Mouse (Mus musculus): ENCODE measurements around the gene Gm17617. TPM values are rescaled to one million over a fixed set of nuclear protein-coding genes. Genes with fewer than 3 reads are reported as not detected.

Gene Gm17617
- total and polyA plus RNA-seq, 2 experiments from 2014 or later = not detected

- Histone ChIP-seq H3K27ac (ENCODE audit: low read depth) (0 out of 2 replicates have a peak overlapping the region, but pooled peaks have one; percentile 32), H3K9me3 (replicated peaks; ENCODE audit: control insufficient read depth, low read length) (no peaks in the 10 kb centered on the region), H3K9ac (replicated peaks; ENCODE audit: low read depth, low read length) (no peak overlapping the region), H3K4me2 (ENCODE audit: low read depth, low read length) (no peak overlapping the region), H3K27me3 (ENCODE audit: control insufficient read depth, insufficient read depth, low read length) (no peaks in the 10 kb centered on the region), H3K4me1 (ENCODE audit: control insufficient read depth, insufficient read depth) (no peaks in the 10 kb centered on the region), H3K4me3 (ENCODE audit: low read depth, low read length) (no peak overlapping the region), H3K36me3 (replicated peaks; ENCODE audit: control insufficient read depth, insufficient read depth, low read length) (peaks cover 35% of the 10 kb centered on the region)
- peak; percentile 77 for DNase-seq (ENCODE audit: low spot score)
- TF ChIP-seq EP300 (IDR thresholded peaks at IDR 0.05; ENCODE audit: low read depth) = no peak
- TF ChIP-seq CTCF (IDR thresholded peaks at IDR 0.05; ENCODE audit: low read depth) = peak; percentile 58
- 7% methylated on average over 5 of the region's 5 CpGs for WGBS
- ATAC-seq (ENCODE audit: insufficient read depth, low read depth) = peak; percentile 86
Observed at GRCm38 (mm10) chr13:55135382-55135781, 2.0 kb upstream of the Gm17617 start.

DNA sequence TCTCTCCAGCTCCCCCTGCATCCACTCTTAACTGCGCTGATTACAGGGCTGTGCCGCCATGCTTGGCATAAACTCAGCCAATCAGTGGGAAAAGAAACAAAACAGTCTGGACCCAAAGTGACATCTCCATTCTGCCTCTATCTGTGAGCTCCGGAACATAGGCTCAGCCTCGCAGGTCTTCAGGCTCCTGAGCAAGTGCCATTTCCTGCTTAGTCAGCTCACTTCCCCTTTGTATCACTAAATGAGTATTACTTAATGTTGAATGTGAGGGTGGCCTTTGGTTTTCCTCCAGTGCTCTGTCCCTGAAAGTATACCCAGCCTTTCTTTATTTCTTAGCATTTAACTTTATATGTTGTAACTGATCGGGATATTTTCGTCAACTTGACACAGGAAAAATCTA, 8.4 kb downstream of the Gm17617 start:
- Histone ChIP-seq H3K9ac (replicated peaks; ENCODE audit: low read depth, low read length) (no peak overlapping the region), H3K4me1 (ENCODE audit: control insufficient read depth, insufficient read depth) (no peaks in the 10 kb centered on the region), H3K4me3 (ENCODE audit: low read depth, low read length) (no peak overlapping the region), H3K27ac (ENCODE audit: low read depth) (no peak overlapping the region), H3K27me3 (ENCODE audit: control insufficient read depth, insufficient read depth, low read length) (no peaks in the 10 kb centered on the region), H3K4me2 (ENCODE audit: low read depth, low read length) (no peak overlapping the region), H3K9me3 (replicated peaks; ENCODE audit: control insufficient read depth, low read length) (no peaks in the 10 kb centered on the region), H3K36me3 (replicated peaks; ENCODE audit: control insufficient read depth, insufficient read depth, low read length) (peaks cover 83% of the 10 kb centered on the region)
- no peak for TF ChIP-seq EP300 (IDR thresholded peaks at IDR 0.05; ENCODE audit: low read depth)
- TF ChIP-seq CTCF (IDR thresholded peaks at IDR 0.05; ENCODE audit: low read depth) = no peak
- WGBS = 87% methylated on average over 6 of the region's 6 CpGs
- DNase-seq (ENCODE audit: low spot score) (no peak), ATAC-seq (ENCODE audit: insufficient read depth, low read depth) (no peak)

GRCm38 (mm10) chr13:55114375-55114774, 19.0 kb downstream of the Gm17617 start:
- H3K27ac ChIP-seq (ENCODE audit: low read depth) = no peak overlapping the region
- WGBS = 67% methylated on average over 6 of the region's 6 CpGs
- H3K9ac ChIP-seq (replicated peaks; ENCODE audit: low read depth, low read length) = no peak overlapping the region
- no peak for ATAC-seq (ENCODE audit: insufficient read depth, low read depth)
- H3K9me3 ChIP-seq (replicated peaks; ENCODE audit: control insufficient read depth, low read length) = no peaks in the 10 kb centered on the region
- peaks cover 67% of the 10 kb centered on the region for H3K36me3 ChIP-seq (replicated peaks; ENCODE audit: control insufficient read depth, insufficient read depth, low read length)
- no peaks in the 10 kb centered on the region for H3K4me1 ChIP-seq (ENCODE audit: control insufficient read depth, insufficient read depth)
- no peak overlapping the region for H3K4me2 ChIP-seq (ENCODE audit: low read depth, low read length)
- no peak for TF ChIP-seq CTCF (IDR thresholded peaks at IDR 0.05; ENCODE audit: low read depth)
- TF ChIP-seq EP300 (IDR thresholded peaks at IDR 0.05; ENCODE audit: low read depth) = no peak
- H3K27me3 ChIP-seq (ENCODE audit: control insufficient read depth, insufficient read depth, low read length) = no peaks in the 10 kb centered on the region
- H3K4me3 ChIP-seq (ENCODE audit: low read depth, low read length) = no peak overlapping the region
- DNase-seq (ENCODE audit: low spot score) = no peak

DNA sequence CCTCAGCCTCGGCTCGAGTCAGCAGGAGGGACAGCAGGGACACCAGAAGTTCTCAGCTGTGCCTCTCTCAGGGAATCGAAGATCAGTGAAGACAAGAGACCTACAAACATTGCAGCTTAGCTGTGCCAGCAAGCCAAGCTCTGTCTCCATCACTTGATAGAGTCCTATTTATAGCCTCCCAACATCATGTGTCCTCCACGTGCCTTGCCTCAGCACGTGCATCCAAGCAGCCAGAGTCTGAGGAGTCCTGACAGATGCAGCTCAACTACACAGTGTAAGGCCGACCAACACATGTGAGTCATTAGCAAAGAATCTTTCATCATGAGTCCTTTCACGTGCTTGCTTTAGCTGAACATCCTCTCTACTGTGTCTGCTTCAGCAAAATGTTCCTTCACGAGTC, 25.7 kb downstream of the Gm17617 start:
- Histone ChIP-seq H3K27ac (ENCODE audit: low read depth) (peak overlapping the region; percentile 92), H3K4me1 (ENCODE audit: control insufficient read depth, insufficient read depth) (peaks cover 18% of the 10 kb centered on the region), H3K4me2 (ENCODE audit: low read depth, low read length) (no peak overlapping the region; the same call in 1 of the 2 replicates), H3K9me3 (replicated peaks; ENCODE audit: control insufficient read depth, low read length) (no peaks in the 10 kb centered on the region), H3K9ac (replicated peaks; ENCODE audit: low read depth, low read length) (no peak overlapping the region; the same call in 1 of the 2 replicates), H3K27me3 (ENCODE audit: control insufficient read depth, insufficient read depth, low read length) (no peaks in the 10 kb centered on the region), H3K36me3 (replicated peaks; ENCODE audit: control insufficient read depth, insufficient read depth, low read length) (peaks cover 12% of the 10 kb centered on the region; the same call in 1 of the 2 replicates), H3K4me3 (ENCODE audit: low read depth, low read length) (no peak overlapping the region)
- DNase-seq (ENCODE audit: low spot score) (peak; percentile 78), ATAC-seq (ENCODE audit: insufficient read depth, low read depth) (peak; percentile 82)
- no peak for TF ChIP-seq CTCF (IDR thresholded peaks at IDR 0.05; ENCODE audit: low read depth)
- peak; percentile 93 for TF ChIP-seq EP300 (IDR thresholded peaks at IDR 0.05; ENCODE audit: low read depth)
- 25% methylated on average over 8 of the region's 8 CpGs for whole genome bisulfite sequencing

DNA sequence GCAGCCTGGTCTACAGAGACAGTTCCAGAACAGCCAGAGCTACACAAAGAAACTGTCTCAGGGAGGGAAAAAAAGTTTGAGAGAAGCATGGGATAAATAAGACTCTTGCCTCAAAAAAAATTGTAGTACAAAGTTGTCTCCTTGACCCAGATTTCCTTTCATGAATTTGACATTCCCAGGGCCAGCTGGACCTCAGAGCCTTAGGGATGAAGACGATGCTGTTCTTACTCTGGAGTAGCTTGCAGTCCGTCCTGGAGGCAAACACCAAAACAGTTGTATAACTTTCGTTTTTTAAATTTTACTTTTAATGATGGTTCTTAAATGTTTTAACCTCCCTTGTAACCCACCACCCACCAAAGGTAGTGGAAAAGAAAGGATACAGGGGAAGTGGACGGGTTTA, 26.2 kb downstream of the Gm17617 start:
- no peak for TF ChIP-seq CTCF (IDR thresholded peaks at IDR 0.05; ENCODE audit: low read depth)
- TF ChIP-seq EP300 (IDR thresholded peaks at IDR 0.05; ENCODE audit: low read depth) = no peak
- Histone ChIP-seq H3K9me3 (replicated peaks; ENCODE audit: control insufficient read depth, low read length) (no peaks in the 10 kb centered on the region), H3K4me2 (ENCODE audit: low read depth, low read length) (no peak overlapping the region; the same call in 1 of the 2 replicates), H3K27me3 (ENCODE audit: control insufficient read depth, insufficient read depth, low read length) (no peaks in the 10 kb centered on the region), H3K36me3 (replicated peaks; ENCODE audit: control insufficient read depth, insufficient read depth, low read length) (peaks cover 9% of the 10 kb centered on the region; the same call in 1 of the 2 replicates), H3K4me1 (ENCODE audit: control insufficient read depth, insufficient read depth) (peaks cover 18% of the 10 kb centered on the region), H3K9ac (replicated peaks; ENCODE audit: low read depth, low read length) (no peak overlapping the region; the same call in none of the 2 replicates), H3K4me3 (ENCODE audit: low read depth, low read length) (no peak overlapping the region), H3K27ac (ENCODE audit: low read depth) (peak overlapping the region; percentile 92)
- WGBS = 57% methylated on average over 4 of the region's 4 CpGs
- no peak for DNase-seq (ENCODE audit: low spot score)
- no peak for ATAC-seq (ENCODE audit: insufficient read depth, low read depth)

Data from heart, postnatal 0 days (tissue).